Mouse (Mus musculus) frontal cortex, postnatal 36 days (tissue): ENCODE measurements at regions not wholly inside any gene's neighbourhood (a gene's known extent, or its start where the extent isn't known, plus 50 kb on each side); places are given as distances from the start of the nearest gene placed in this dataset.

Source experiments
- DNase-seq, 2 experiments: peaks; one replicate each; pipeline ENCODE4 v3.0.0; 2022; ENCODE audit warnings: low spot score in 2 of 2

DNA sequence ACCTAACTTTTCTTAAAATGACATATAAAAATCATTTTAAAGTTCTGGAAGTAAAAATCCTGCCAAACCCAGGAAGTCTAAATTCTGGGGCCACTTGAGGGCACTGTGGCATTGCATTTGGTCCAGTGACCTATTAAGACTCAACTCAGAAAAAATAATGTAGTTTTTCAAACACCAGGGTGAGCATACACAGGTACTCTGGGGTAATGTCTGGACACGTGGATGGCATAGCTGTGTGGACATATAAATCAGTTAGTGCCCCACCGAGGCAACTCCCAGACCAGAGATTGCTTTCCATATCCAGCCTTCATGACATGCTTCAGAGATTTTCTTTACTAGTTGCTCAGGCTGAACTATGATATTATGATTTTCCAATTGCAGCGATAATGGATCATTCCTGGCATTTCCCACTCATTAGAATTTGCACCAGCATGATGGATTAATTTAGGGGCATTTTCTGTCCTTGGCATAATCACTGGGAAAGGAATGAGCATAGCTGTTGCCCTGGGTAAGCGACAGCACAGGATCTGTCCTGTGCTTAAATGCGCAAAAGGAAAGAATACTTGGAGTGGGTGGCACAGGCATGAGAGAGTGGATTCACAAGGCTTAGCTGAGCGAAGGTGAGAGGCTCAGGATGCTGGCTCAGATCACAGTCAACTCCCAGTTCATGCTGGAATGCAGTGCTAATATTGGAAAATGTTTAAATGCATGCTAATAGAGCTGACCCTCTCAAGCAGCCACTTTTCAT is 1526.6 kb upstream of the Cdh8 start:
- peak; percentile 36 to 79 for DNase-seq

DNA sequence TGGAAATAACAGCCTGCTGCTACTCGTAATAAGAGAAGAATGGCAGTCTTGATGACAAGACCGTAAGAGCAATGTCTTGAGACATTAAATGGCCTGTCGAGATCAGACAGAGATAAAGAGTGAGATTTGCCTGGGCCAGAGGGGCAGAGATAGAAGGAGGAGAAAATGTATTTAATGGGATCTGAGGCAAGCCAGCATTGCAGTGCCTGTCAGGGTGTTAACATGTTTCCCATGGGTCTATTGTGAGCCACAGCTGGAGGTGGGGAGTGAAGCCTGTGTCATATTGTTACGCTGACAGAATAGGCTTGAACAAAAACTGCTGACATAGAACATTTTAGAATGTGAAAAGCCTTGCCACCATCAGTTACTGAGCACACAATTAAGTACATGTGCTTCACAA is 1523.3 kb upstream of the Cdh8 start:
- no peak for DNase-seq

- DNase-seq = no peak
Observed at GRCm38 (mm10) chr8:100890307-100890706, 1474.0 kb upstream of the Cdh8 start.

DNA sequence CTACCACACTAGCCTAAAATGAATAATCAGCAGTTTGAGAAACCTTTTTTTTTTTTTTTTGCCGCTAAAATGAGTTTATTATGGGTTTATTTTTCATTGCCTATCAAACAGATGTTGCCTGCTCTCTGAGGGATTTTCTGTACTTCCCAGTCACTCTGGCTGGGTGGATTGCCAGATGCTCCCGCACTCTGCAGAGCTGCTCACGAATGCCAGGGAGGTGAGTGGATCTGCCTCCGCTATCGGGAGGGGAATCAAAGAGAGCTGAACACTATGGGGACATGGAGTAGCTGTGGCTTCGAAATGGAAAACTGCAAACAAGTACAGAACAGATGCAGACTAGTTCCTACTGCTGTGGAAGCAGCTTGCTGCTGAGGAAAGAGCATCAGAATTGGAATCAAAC is 1449.4 kb upstream of the Cdh8 start:
- DNase-seq = peak; percentile 7 to 10

DNA sequence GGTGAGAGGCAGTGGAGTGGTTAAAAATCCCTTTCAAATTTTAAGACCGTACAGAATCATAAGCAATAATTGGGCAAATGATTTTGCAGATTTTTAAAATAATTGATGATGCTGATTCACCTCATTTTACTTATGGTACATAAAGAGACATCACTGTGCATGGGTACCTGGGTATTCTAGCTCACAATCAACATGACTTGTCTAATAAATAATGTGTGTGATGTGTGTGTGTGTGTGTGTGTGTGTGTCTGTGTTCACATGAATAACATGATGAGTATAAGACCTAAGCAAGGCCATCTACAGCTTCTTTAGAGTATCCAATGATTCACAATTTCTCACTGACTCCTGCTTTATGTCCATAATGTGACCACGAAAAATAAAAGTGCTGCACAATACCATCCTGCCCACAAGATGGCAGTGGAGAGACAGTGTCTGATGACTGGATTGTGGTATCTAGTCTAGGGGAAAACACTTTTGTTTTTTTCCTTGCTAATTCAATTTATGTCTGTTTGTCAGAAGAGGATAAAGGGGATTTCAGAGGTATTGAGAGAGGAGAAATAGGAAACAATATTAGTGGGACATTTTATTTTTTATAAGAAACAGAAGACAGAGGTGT is 1434.7 kb upstream of the Cdh8 start:
- DNase-seq = peak; percentile 50 to 81
